Mouse (Mus musculus): ENCODE data around the gene Tprkb.
"Not testable (repeated sequence)": the region's sequence is repeated elsewhere in the genome, so short reads cannot be mapped to it uniquely, and the experiment has no call there.

The Tprkb gene

GRCm38 (mm10) chr6:85972699-85973098 is 61.0 kb downstream of the Tprkb start:
- no peak for DNase-seq (ENCODE audit: extremely low read depth, low read depth, low spot score)

- DNase-seq (ENCODE audit: extremely low read depth, low read depth, low spot score), result no peak
These were observed 61.7 kb downstream of the Tprkb start for GRCm38 (mm10) chr6:85973336-85973735.

DNA sequence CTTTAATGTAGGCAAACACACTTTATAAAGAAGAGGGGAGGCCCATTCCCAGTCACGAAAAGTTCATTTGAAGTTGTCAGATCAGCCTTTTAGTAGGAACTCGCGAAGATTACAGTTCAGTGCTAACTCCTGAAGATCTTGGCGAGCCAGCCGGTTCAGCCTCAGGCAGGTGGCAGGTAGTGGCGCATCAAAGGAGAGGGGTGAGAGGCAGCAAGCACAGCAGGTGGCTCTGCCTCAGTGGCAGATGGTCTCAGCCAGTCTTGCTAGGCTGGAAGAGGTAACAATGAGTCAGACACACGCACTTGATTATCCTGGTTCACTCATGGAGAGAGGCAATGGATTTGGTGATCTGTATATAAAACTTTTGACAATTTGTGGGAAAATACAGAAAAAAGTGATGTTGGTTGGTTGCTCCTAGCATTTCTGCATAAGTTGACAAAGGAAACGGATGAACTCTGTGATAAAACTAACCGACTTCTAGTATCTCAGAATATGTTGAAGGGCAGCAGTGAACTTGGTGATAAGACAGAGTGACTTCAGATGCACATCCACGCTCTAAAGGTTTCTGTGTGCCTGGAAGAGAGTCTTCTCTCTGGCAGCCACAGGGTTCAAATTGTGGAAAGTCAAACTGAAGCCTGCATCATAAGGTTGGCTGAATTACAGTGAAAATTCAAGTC is 63.4 kb downstream of the Tprkb start:
- DNase-seq (ENCODE audit: extremely low read depth, low read depth, low spot score), result no peak

DNA sequence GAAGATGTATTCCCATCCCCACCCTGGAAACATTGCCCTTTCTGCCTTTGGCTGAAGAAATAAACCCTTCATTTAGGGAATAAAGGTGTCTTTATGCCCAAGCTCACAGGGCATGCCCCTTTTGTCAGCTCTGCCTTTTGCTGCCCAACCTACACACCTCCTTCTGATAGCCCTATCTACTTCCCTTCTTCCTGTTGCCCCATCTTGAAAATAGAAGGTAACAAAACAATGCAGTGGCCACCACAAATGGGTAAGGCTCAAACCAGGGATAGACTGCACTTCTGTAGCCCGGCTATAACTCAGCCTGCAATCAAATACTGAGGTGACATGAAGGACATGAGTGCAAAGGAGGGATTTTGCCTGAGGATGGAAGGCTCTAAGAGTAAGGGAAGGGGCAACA is 64.1 kb downstream of the Tprkb start:
- DNase-seq (ENCODE audit: extremely low read depth, low read depth, low spot score), result no peak

DNA sequence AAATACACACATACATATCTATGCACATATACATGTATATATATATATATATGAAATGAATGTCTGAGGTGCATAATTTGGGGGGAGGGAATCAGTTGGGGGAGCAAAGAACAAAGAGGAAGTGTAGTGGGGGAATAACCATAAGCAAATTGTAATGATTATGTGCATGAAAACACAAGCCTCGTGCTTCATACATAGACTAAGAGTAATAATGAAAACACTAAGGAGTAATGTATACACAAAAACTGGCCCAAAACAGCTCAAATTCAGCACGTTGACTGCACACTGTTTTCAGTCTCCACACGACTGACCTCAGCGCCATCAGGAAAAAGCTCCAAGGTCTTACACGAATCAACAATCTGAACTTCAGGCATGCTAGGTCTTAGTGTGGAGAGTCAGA is 64.6 kb downstream of the Tprkb start:
- no peak for DNase-seq (ENCODE audit: extremely low read depth, low read depth, low spot score)

DNA sequence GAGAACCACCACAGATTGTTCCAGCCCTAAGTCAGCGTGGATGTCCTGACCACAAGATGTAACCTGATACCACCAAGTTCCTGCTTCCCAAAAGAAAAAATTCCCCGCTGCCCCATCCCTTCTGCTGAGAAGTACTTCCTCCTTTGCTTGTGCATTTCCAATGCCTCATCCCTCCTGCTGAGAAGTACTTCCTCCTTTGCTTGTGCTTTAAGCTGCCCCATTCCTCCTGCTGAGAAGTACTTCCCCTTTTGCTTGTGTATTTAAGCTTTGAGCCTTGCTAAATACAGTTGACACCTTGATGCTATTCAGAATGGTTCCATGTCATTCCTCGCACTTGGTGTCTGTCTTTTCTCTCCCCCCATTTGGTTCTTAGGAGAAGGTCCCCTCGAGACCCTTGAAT is 67.1 kb downstream of the Tprkb start:
- not testable (repeated sequence) for DNase-seq (ENCODE audit: extremely low read depth, low read depth, low spot score)

Measured in fat pad, adult 2 months (tissue).